Mouse (Mus musculus) urinary bladder, adult 2 months (tissue): ENCODE measurements around the gene Mtmr10. TPM values are rescaled to one million over a fixed set of nuclear protein-coding genes. Genes with fewer than 3 reads are reported as not detected.

Experiments used
- DNase-seq: peaks from one replicate; pipeline ENCODE4 v3.0.0; 2022; ENCODE audit warnings: low spot score
- polyA plus RNA-seq: library from polyadenylated mRNA; depleted of rRNA; stranded (reverse); fragments of >200 nt; gene quantifications from 2 replicates; pipeline ENCODE4 v1.2.3, GENCODE M21; 2012; rRNA removed

Mtmr10 gene
- polyA plus RNA-seq = 15.8 and 18.1 TPM in 2 replicates

GRCm38 (mm10) chr7:64287414-64288091, at the start of gene Mtmr10:
Gene Mtmr10, plus strand, starts transcription at chr7:64287653.
- peak; percentile 97 for DNase-seq

GRCm38 (mm10) chr7:64237747-64238146, 49.7 kb upstream of the Mtmr10 start:
- DNase-seq = no peak

DNA sequence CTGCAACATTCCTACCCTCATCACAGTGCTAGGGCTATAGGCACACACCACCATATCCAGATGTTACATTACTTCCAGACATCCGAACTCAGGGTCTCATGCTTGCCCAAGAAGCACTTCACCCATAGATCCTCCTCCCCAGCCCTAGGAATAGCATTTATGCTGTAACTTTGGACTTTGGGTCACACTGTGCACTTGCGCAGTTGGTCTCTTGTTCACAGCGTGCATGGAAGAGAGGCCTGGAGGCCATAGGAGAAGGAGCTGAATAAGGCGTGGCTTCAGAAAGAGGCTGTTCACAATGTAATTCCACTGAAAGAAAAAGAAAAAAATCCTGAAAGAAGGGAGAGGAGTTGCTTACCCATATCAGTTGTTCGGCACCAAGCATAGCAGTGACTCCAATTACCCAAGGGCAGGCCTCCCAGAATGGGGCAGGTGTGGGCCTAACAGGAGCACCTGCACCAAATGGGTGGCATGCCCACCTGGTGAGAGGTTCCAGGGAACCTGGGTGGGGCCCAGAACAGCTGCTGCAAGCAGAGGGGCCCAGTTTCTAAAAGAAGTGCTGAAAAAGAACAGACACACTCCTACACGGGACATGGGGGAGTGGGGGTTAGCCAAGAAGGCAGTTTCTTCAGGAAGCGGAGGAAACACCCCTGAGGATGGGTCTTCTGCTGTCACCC, 48.9 kb upstream of the Mtmr10 start:
- no peak for DNase-seq

GRCm38 (mm10) chr7:64239138-64239805, 48.2 kb upstream of the Mtmr10 start:
- DNase-seq = no peak

GRCm38 (mm10) chr7:64239806-64240315, 47.6 kb upstream of the Mtmr10 start:
- no peak for DNase-seq

DNA sequence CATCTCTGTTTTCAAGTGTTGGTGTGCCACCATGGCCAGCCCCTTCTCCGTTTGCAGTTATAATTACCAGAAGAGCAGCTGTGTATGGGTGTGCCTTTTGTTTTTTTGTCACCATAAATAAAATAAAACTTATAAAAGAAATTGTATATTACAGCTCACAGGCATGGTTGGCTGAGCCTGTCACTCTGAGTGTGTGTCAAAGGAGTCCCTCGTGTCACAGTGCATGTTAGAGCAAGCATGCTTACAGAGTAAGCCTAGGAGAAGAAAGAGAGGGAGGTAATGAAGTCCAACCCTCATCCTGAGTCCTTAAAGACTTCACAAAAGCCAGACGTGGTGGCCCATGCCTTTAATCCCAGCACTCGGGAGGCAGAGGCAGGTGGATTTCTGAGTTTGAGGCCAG, 45.0 kb upstream of the Mtmr10 start:
- no peak for DNase-seq

DNA sequence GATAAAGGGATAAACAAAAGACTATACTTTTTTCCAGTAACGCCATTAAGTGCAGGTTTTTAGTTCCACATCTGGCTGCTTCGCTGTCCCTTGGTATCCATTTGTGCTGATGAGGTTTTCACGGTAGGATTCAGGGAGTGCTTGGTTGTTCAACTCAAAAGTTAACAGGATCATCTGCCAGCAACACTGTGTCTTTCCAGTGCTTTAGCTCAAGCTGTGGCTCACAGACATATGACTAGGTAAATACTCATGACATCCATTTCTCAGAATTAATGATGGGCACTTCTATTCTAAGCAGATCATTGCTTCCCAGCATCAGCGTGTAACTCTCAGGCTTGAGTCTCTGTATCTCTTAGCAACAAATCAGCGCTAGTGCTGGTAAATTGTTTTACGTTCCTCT, 43.1 kb upstream of the Mtmr10 start:
- no peak for DNase-seq

- no peak for DNase-seq
These were observed 40.7 kb upstream of the Mtmr10 start for GRCm38 (mm10) chr7:64246713-64247112.

DNA sequence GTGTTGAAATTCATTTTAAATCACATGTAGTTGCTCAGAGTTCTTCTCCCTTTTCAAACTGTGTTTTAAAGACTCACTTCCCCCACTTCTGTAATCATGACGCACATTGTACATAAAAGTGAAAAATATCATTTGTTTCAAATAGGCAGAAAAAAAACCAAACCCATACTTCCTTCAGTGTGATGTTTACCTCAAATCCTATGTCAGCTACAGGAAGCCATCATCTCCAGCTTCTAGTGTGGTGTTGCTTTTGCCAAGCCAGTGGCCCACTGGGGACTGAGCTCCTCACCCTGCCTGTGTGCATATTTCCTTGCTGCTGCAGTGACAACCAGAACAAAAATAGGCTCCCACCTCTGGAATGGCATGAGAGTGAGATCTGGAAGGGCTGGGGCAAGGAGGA, 39.1 kb upstream of the Mtmr10 start:
- DNase-seq = no peak

GRCm38 (mm10) chr7:64249715-64250114, 37.7 kb upstream of the Mtmr10 start:
- no peak for DNase-seq

DNA sequence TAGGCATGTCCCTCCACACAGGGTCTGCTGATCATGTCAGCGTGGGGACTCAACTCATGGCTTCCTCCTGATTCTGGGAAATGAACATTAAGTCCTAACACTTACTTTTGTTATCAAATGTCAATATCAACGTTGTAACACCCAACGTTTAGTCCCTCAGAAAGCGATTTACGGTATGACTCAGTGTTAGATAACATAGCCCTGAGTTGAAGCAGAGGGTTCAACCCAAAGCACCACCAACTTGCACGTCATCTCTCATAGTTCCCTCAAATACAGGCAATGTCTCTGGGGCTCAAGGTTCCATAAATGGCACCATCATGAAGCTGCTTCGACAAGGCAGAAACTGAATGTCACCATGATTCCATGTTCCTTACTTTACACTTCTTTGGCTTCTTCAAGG, 37.0 kb upstream of the Mtmr10 start:
- DNase-seq = no peak

GRCm38 (mm10) chr7:64253736-64254135, 33.7 kb upstream of the Mtmr10 start:
- DNase-seq = no peak

- no peak for DNase-seq
These were observed 21.8 kb upstream of the Mtmr10 start for GRCm38 (mm10) chr7:64265502-64266279.

GRCm38 (mm10) chr7:64266587-64266986, 20.9 kb upstream of the Mtmr10 start:
- no peak for DNase-seq

GRCm38 (mm10) chr7:64271926-64272325, 15.5 kb upstream of the Mtmr10 start:
- no peak for DNase-seq

GRCm38 (mm10) chr7:64275518-64275917, 11.9 kb upstream of the Mtmr10 start:
- no peak for DNase-seq

DNA sequence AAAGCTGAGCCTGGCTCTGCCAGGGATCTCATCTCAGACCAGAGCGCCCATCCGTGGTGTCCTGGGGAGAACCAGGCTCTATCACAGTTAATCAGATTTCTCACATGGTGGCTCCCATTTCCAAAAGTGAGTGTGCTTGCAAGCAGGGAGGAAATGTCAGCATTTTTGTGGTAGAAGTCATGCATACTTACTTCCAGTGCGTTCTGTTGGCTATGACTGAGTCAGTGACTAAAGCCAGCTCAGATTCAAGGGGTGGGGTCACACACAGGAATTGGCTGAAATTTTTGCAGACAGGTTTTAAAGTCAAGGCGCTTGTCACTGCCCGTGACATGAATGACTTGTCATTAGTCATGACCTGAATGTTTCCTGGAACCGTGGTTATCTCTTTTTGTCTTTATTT, 10.5 kb upstream of the Mtmr10 start:
- no peak for DNase-seq

DNA sequence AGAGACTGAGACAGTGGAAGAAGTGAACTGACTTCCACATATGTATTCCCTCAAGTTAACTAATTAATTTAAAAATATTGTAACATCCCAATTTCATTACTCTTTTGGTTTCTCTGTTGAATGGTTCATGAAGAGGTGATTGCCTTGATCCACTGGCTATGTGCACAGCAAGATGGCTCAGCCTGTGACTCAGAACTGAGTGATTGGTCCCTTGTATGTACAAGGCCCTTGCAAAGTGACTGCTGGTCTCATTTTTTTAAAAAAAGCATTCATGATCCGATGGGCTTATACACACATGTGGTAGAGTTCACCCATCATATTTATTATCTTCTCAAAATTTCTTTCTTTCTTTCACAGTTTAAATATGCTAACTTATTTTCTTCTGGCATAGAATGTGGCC, 8.9 kb upstream of the Mtmr10 start:
- no peak for DNase-seq

GRCm38 (mm10) chr7:64279548-64279947, 7.9 kb upstream of the Mtmr10 start:
- DNase-seq = no peak

GRCm38 (mm10) chr7:64286566-64286965, 887 bp upstream of the Mtmr10 start:
- no peak for DNase-seq

- no peak for DNase-seq
These were observed 2.0 kb downstream of the Mtmr10 start for GRCm38 (mm10) chr7:64289416-64289815.

GRCm38 (mm10) chr7:64290431-64290830, 3.0 kb downstream of the Mtmr10 start:
- DNase-seq = no peak
